Mouse (Mus musculus) kidney, adult 2 months (tissue): Measurements from ENCODE around the gene Srp54a.

ENCODE experiments used
- CTCF ChIP-seq: fragments of 200-500 bp; conservative IDR thresholded peaks from 2 replicates; pipeline ENCODE4 v1.5.1; 2011; ENCODE audit warnings: low read depth, mild to moderate bottlenecking, control low read depth, low read length, moderate library complexity, mixed read lengths; ENCODE audit not compliant: insufficient read depth, insufficient read length
- POLR2A ChIP-seq: fragments of 200-500 bp; IDR thresholded peaks from one replicate; pipeline ENCODE4 v1.6.1; 2011; ENCODE audit warnings: low read depth, low read length, control low read depth

GRCm38 (mm10) chr12:55058865-55059615 lies 21.0 kb upstream of the Srp54a start:
- TF ChIP-seq CTCF (no peak), POLR2A (no peak)
